Mouse (Mus musculus) cerebellum, adult 9-11 months (tissue): ENCODE measurements around the gene Abcc9.
A peak's percentile ranks its signal among the peaks of the same experiment; 100 is the strongest.
"Not testable (repeated sequence)": the region's sequence is repeated elsewhere in the genome, so short reads cannot be mapped to it uniquely, and the experiment has no call there.

ENCODE experiments used
- DNase-seq: peaks from one replicate; pipeline ENCODE4 v3.0.0; 2022

Gene Abcc9

GRCm38 (mm10) chr6:142701161-142701560 lies 954 bp downstream of the Abcc9 start:
- DNase-seq: no peak

GRCm38 (mm10) chr6:142700753-142701152 lies 1.4 kb downstream of the Abcc9 start:
- no peak for DNase-seq

- no peak for DNase-seq
Observed at GRCm38 (mm10) chr6:142692085-142692484, 10.0 kb downstream of the Abcc9 start.

GRCm38 (mm10) chr6:142689673-142690072 lies 12.4 kb downstream of the Abcc9 start:
- DNase-seq: no peak

GRCm38 (mm10) chr6:142682985-142683691 lies 19.0 kb downstream of the Abcc9 start:
- no peak for DNase-seq

- no peak for DNase-seq
Observed at GRCm38 (mm10) chr6:142670021-142670420, 32.1 kb downstream of the Abcc9 start.

GRCm38 (mm10) chr6:142669343-142669742 lies 32.8 kb downstream of the Abcc9 start:
- DNase-seq: no peak

- no peak for DNase-seq
Observed at GRCm38 (mm10) chr6:142668831-142669230, 33.3 kb downstream of the Abcc9 start.

GRCm38 (mm10) chr6:142668419-142668766 lies 33.7 kb downstream of the Abcc9 start:
- no peak for DNase-seq

GRCm38 (mm10) chr6:142667701-142668418 lies 34.3 kb downstream of the Abcc9 start:
- DNase-seq: no peak

GRCm38 (mm10) chr6:142662056-142662455 lies 40.1 kb downstream of the Abcc9 start:
- DNase-seq: not testable (repeated sequence)

GRCm38 (mm10) chr6:142659038-142659437 lies 43.1 kb downstream of the Abcc9 start:
- no peak for DNase-seq

GRCm38 (mm10) chr6:142654561-142654960 lies 47.6 kb downstream of the Abcc9 start:
- no peak for DNase-seq

GRCm38 (mm10) chr6:142652175-142652574 lies 49.9 kb downstream of the Abcc9 start:
- DNase-seq: no peak

- DNase-seq: no peak
Observed at GRCm38 (mm10) chr6:142649331-142649730, 52.8 kb downstream of the Abcc9 start.

- no peak for DNase-seq
Observed at GRCm38 (mm10) chr6:142645474-142645873, 56.6 kb downstream of the Abcc9 start.

GRCm38 (mm10) chr6:142639301-142639700 lies 62.8 kb downstream of the Abcc9 start:
- no peak for DNase-seq

- no peak for DNase-seq
Observed at GRCm38 (mm10) chr6:142635654-142636053, 66.5 kb downstream of the Abcc9 start.

GRCm38 (mm10) chr6:142635185-142635583 lies 66.9 kb downstream of the Abcc9 start:
- DNase-seq: no peak

GRCm38 (mm10) chr6:142634530-142635184 lies 67.5 kb downstream of the Abcc9 start:
- DNase-seq: no peak

- DNase-seq: no peak
Observed at GRCm38 (mm10) chr6:142623351-142623750, 78.8 kb downstream of the Abcc9 start.

- DNase-seq: no peak
Observed at GRCm38 (mm10) chr6:142616659-142617058, 85.5 kb downstream of the Abcc9 start.

- DNase-seq: peak; percentile 14
Observed at GRCm38 (mm10) chr6:142614324-142614723, 87.8 kb downstream of the Abcc9 start.

GRCm38 (mm10) chr6:142612366-142612765 lies 89.7 kb downstream of the Abcc9 start:
- no peak for DNase-seq
